Mouse (Mus musculus): ENCODE data around the gene Foxp3.

Gene Foxp3

DNA sequence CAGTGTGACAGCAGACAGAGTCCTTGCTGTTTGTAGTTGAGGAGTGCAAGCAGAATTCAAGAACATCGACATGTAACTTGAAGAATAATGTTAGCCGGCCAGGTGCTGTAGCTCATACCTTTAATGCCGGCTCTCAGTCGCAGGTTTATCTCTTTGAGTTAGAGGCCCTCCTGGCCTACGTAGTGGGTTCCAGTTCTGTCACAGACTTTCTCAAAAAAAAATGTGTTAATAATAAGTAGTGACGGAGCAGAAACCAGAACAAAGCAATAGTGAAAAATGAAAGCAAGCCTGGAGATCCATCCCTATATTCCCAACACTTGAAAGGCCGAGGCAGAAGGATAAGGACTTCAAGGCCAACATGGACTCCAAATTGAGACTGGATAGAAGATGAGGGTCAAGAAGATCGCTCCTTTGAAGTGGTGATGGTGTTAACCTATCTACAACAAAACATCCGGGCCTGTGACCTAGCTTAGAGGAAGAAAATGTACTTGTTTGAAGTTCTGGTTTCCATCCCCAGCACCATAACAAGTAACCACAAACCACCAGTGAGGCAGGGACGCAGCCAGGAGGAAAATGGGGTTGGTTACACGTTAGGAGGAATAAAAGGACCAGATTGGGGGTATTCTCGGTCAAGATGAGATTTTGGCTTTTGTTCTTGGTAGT is 44.6 kb downstream of the Foxp3 start:
- no peak for DNase-seq (ENCODE audit: low spot score)

DNA sequence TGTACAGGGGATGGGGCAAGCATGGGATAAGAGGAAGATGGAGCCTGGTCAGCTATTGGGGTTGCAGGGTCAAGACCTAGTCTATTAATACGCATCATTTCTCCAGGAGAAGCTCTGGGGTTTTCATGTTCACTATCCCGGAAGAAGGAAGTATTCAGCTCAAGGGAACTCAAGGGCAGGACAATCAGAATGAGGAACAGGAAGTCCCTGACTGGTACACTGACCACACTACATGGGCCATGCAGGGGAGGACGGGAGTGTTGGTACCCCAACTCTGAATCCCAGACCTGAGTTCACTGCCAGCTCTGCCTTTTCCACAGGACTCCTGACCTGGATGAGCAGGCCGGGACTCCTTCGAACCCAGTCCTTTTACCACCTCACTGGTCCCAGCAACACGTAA is 59.1 kb downstream of the Foxp3 start:
- no peak for DNase-seq (ENCODE audit: low spot score)

DNA sequence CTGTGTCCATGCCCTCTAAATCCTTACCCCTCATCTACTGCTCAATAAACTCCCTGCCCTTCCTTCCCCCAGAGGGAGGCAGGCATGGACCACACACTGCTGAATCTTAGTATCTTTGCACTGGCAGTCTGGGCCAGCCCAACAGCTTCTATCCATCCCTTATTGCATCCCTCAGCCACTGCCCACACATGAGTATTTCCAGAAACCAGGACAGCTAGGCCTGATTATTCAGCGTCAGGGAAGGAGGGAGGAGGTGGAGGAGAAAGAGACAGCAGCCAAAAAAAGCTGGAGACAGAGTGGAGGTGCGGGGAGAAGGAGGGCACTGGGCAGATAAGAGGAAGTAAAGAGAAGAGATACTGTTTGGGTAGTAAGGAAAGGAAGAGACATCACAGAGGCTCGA is 61.7 kb downstream of the Foxp3 start:
- no peak for DNase-seq (ENCODE audit: low spot score)

DNA sequence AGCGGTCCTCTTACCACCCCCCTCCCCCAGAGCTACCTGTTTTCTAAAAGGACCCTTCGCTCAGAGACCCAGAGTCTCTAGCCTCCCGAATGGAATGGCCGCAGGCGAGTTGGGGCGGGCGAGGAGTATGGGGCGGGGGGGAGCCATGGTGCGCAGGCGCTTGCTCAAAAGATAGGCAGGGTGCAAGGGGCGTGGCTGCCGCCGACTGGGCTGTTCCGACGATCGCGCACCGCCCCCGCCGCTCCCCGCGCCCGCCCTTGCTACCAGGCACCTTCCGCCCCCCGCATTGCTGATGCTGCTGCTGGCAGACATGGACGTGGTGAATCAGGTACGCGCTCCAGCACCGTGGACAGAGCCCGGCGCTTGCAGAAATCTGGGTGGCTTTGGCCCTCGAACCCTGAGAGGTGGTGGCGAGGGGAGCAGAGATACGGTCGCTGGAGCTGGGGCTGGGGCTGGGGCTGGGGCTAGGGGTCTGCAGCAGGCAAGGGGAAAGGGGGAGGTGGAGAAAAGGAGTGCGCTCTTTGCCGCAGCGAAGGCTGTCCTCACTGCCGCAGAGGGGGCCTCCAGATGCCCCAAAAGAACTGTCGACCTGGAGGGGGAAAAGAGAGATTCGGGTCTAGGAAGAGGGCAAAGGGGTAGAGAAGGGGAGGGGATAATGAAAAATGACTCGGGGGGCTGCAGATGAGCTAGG is 65.1 kb downstream of the Foxp3 start, which contains the start of gene Syp:
Gene Syp (plus strand): TSS at position 71 of the 691 bp plus-strand sequence.
- DNase-seq (ENCODE audit: low spot score) = peak; percentile 64

DNA sequence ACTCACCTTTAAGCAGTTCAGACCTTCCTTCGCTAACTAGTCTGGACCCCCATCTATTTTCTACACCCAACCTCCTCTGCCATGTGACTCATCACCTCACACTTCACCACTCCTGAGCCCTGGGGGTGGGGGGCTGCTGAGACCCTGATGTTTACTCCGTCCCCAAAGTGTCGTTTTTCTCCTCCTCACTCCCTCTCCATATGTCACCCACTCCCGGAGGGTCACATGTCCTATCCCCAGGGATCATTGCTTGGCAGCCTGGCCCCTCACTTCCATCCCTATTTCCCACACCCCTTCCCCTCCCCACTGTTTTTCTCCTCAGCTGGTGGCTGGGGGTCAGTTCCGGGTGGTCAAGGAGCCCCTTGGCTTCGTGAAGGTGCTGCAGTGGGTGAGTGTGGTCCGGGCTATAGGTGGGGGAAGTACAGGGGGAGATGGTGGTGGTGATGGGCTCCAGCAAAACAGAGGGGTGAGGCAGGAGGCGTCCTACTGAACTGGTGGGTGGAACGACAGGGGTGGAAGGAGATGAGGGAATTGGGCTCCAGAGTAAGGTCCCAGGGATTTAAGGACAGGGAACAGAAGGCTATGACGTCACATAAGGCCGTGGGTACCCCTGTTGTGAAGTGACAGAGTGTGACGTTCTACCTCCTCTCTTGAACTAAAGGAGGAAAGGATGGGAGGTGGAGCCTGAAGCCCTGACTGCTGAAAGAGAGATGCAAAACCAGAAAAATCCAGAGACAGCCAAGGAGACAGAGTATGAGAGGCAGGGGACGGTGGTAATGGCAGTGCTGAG is 66.3 kb downstream of the Foxp3 start:
- no peak for DNase-seq (ENCODE audit: low spot score)

DNA sequence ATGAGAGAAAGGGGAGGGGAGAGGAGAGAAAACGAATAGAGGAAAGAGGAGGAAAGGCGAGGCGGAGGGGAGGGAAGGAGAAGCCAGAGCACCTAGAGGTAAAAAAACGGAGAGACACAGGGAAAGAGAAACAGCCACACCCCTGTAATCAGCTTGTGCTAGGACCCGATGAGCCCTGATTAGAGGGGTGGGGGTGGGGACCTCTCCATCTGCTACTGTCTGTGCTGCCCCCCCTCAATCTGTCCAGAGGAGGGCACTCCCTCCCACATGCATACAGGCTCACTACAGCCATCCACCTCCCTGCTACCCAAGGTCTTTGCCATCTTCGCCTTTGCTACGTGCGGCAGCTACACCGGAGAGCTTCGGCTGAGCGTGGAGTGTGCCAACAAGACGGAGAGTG is 67.3 kb downstream of the Foxp3 start:
- no peak for DNase-seq (ENCODE audit: low spot score)

Measured in ovary, postnatal 14 days (tissue).